Mouse (Mus musculus): ENCODE results near the gene Srpk1. TPM values are rescaled to one million over a fixed set of nuclear protein-coding genes. Genes with fewer than 3 reads are reported as not detected.

The Srpk1 gene
- polyA plus RNA-seq, 1 experiment from 2014 or later = 125 TPM

DNA sequence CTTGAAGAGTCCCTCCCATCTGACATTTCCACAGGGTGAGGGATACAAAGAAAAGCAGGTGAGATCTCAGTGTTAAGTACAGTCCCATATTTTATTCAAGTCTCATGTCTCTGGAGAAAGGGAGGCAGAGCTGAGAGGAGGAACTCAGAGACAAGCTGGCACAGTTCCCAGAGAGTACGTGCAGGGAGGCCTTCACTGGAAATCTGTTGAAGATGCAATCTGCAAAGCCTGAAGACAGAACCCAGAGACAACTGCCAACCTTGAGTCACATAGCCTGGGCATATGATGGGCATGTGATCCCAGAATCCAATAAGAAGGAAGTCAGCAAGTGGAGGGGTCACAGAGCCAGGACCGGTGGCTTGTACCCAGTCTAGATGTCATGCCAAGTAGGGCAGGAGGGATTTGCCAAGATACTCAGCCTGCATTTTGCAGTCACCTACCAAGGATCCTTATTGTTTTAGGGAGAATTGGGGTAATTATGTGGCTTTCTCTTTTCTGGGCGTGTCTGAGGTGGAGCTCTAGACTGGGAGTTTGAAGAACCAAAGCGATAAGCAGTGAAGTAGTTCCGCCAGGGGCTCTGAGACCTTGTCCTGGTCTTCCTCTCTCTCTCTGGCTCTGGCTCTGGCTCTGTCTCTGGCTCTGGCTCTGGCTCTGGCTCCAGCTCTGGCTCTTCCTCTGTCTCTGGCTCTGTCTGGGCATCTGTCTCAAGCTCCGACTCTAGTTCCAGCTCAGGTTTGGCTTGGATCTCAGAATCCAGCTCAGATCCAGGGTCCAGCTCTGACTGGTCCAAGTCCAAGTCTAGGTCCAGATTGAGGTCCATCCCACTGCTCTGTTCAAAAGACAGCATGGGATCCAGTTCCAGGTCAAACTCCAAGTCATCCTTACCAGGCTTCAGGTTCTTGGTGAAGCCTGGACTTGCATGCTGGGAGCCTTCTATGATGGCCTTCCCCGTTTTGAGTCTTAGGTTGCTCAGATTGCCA is 15.5 kb upstream of the Srpk1 start:
- Histone ChIP-seq H3K9ac (replicated peaks; ENCODE audit: low read length) (no peak overlapping the region), H3K27ac (replicated peaks; ENCODE audit: low read depth, low read length) (no peak overlapping the region), H3K4me1 (ENCODE audit: control insufficient read depth, insufficient read depth, low read length) (no peaks in the 10 kb centered on the region), H3K36me3 (ENCODE audit: control insufficient read depth, insufficient read depth, low read length) (no peaks in the 10 kb centered on the region), H3K9me3 (ENCODE audit: control insufficient read depth, low read length) (no peaks in the 10 kb centered on the region), H3K27me3 (ENCODE audit: control insufficient read depth, insufficient read depth, low read length) (no peaks in the 10 kb centered on the region), H3K4me3 (replicated peaks; ENCODE audit: low read depth, low read length) (no peak overlapping the region), H3K4me2 (ENCODE audit: low read length) (no peak overlapping the region)
- no peak for ATAC-seq (ENCODE audit: low FRiP score, low TSS enrichment)
- WGBS = 90% methylated on average over 7 of the region's 7 CpGs
- DNase-seq = peak; percentile 40

DNA sequence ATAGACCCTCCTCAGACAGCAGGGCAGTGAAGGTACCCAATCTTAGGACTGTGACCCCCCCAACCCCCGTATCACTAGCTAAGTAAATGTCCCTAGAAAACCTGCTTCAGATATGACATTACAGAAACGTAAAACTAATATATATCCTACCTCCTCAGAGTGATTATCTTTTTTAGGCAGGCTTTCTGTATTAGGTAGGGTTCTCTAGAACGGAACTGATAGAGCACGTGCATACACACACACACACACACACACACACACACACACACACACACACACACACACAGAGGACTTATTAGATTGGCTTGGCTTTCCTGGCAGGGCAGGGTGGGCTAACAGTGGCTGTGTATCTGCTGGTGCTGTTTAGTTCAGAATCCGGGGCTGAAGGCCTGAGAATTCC is 13.3 kb upstream of the Srpk1 start:
- WGBS = 82% methylated on average over 5 of the region's 5 CpGs
- Histone ChIP-seq H3K4me1 (ENCODE audit: control insufficient read depth, insufficient read depth, low read length) (no peaks in the 10 kb centered on the region), H3K9ac (replicated peaks; ENCODE audit: low read length) (no peak overlapping the region), H3K27me3 (ENCODE audit: control insufficient read depth, insufficient read depth, low read length) (no peaks in the 10 kb centered on the region), H3K9me3 (ENCODE audit: control insufficient read depth, low read length) (no peaks in the 10 kb centered on the region), H3K27ac (replicated peaks; ENCODE audit: low read depth, low read length) (no peak overlapping the region), H3K4me3 (replicated peaks; ENCODE audit: low read depth, low read length) (no peak overlapping the region), H3K4me2 (ENCODE audit: low read length) (no peak overlapping the region), H3K36me3 (ENCODE audit: control insufficient read depth, insufficient read depth, low read length) (no peaks in the 10 kb centered on the region)
- DNase-seq (no peak), ATAC-seq (ENCODE audit: low FRiP score, low TSS enrichment) (no peak)

GRCm38 (mm10) chr17:28629125-28629524 is 6.6 kb upstream of the Srpk1 start:
- WGBS = 56% methylated on average over 3 of the region's 3 CpGs
- Histone ChIP-seq H3K4me1 (ENCODE audit: control insufficient read depth, insufficient read depth, low read length) (no peaks in the 10 kb centered on the region), H3K27me3 (ENCODE audit: control insufficient read depth, insufficient read depth, low read length) (no peaks in the 10 kb centered on the region), H3K4me3 (replicated peaks; ENCODE audit: low read depth, low read length) (no peak overlapping the region), H3K36me3 (ENCODE audit: control insufficient read depth, insufficient read depth, low read length) (no peaks in the 10 kb centered on the region), H3K27ac (replicated peaks; ENCODE audit: low read depth, low read length) (no peak overlapping the region), H3K4me2 (ENCODE audit: low read length) (no peak overlapping the region), H3K9me3 (ENCODE audit: control insufficient read depth, low read length) (no peaks in the 10 kb centered on the region), H3K9ac (replicated peaks; ENCODE audit: low read length) (no peak overlapping the region)
- DNase-seq (no peak), ATAC-seq (ENCODE audit: low FRiP score, low TSS enrichment) (no peak)

DNA sequence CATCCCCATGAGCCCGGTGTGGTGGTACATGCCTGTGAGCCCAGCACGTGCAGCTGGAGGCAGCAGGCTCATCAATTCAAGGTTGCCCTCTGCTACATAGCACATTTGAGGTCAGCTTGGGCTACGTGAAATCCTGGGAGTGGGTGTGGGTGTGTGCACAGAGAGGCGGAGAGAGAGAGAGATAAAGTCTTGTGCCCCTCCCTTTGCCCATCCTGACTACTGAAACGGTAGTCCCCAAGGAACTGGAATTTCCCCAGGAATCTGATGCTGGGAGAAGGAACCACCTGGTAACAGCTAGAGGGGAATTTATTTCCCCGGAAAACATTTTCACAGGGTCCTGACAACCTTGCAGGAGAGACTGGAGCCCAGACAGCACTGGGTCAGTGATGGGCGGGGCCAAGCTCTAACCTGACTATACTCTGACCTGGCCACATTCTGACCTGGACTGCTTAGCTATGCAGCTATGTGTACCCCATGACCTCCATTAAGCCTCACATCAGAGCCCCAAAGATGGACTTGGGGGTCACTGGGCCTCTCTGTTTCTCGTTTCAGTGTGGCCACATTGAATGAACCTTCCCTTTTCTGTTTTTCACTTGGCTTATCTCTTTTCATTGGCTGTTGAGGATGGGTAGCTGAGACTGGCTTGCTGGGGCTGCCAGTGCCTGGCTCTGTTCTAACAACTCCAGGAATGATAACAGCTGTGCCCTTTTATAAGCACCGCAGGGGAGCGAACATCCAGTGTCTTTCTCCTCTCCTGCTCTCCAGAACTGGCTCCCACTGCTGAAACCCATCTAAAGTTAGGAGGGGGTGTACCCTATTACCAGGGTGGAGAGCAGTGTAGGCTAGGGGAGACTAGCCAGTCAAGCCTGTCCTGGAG is 6.0 kb upstream of the Srpk1 start:
- Histone ChIP-seq H3K9ac (replicated peaks; ENCODE audit: low read length) (no peak overlapping the region), H3K36me3 (ENCODE audit: control insufficient read depth, insufficient read depth, low read length) (no peaks in the 10 kb centered on the region), H3K9me3 (ENCODE audit: control insufficient read depth, low read length) (no peaks in the 10 kb centered on the region), H3K4me3 (replicated peaks; ENCODE audit: low read depth, low read length) (no peak overlapping the region), H3K27ac (replicated peaks; ENCODE audit: low read depth, low read length) (no peak overlapping the region), H3K4me2 (ENCODE audit: low read length) (no peak overlapping the region), H3K27me3 (ENCODE audit: control insufficient read depth, insufficient read depth, low read length) (no peaks in the 10 kb centered on the region), H3K4me1 (ENCODE audit: control insufficient read depth, insufficient read depth, low read length) (no peaks in the 10 kb centered on the region)
- ATAC-seq (ENCODE audit: low FRiP score, low TSS enrichment) (no peak), DNase-seq (no peak)
- 68% methylated on average over 10 of the region's 10 CpGs for WGBS

- Histone ChIP-seq H3K4me1 (ENCODE audit: control insufficient read depth, insufficient read depth, low read length) (no peaks in the 10 kb centered on the region), H3K27ac (replicated peaks; ENCODE audit: low read depth, low read length) (no peak overlapping the region), H3K36me3 (ENCODE audit: control insufficient read depth, insufficient read depth, low read length) (no peaks in the 10 kb centered on the region), H3K9ac (replicated peaks; ENCODE audit: low read length) (no peak overlapping the region), H3K4me3 (replicated peaks; ENCODE audit: low read depth, low read length) (no peak overlapping the region), H3K27me3 (ENCODE audit: control insufficient read depth, insufficient read depth, low read length) (no peaks in the 10 kb centered on the region), H3K9me3 (ENCODE audit: control insufficient read depth, low read length) (no peaks in the 10 kb centered on the region), H3K4me2 (ENCODE audit: low read length) (no peak overlapping the region)
- no peak for DNase-seq
- WGBS = 78% methylated on average over 2 of the region's 2 CpGs
- no peak for ATAC-seq (ENCODE audit: low FRiP score, low TSS enrichment)
Measured at GRCm38 (mm10) chr17:28626937-28627336, 4.4 kb upstream of the Srpk1 start.

- H3K4me2 ChIP-seq (ENCODE audit: low read length) = no peak overlapping the region
Measured at GRCm38 (mm10) chr17:28625327-28625726, 2.8 kb upstream of the Srpk1 start.

DNA sequence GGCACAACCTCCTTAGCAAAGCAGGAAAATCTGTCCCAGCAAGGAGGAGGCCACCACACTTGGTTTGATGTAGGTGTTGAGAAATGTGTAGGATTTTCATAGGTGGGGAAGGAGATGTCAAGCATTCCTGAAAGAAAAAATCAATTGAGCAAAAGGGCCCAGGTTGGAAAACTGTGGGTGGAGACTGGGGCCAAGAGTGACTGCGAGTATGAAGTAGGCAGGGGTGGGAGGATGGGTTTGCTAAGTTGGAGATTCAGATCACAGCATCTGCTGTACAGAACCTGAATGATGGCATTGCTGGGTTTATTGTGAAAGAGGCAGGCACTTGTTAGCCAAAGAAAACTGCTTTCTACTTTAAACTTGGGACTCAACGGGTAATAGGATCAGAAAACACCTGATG is 2.3 kb upstream of the Srpk1 start:
- no peak for ATAC-seq (ENCODE audit: low FRiP score, low TSS enrichment)
- Histone ChIP-seq H3K36me3 (ENCODE audit: control insufficient read depth, insufficient read depth, low read length) (peaks cover 5% of the 10 kb centered on the region), H3K27ac (replicated peaks; ENCODE audit: low read depth, low read length) (no peak overlapping the region), H3K9me3 (ENCODE audit: control insufficient read depth, low read length) (no peaks in the 10 kb centered on the region), H3K4me3 (replicated peaks; ENCODE audit: low read depth, low read length) (no peak overlapping the region), H3K4me1 (ENCODE audit: control insufficient read depth, insufficient read depth, low read length) (peaks cover 15% of the 10 kb centered on the region), H3K4me2 (ENCODE audit: low read length) (no peak overlapping the region), H3K27me3 (ENCODE audit: control insufficient read depth, insufficient read depth, low read length) (no peaks in the 10 kb centered on the region), H3K9ac (replicated peaks; ENCODE audit: low read length) (no peak overlapping the region)
- 78% methylated on average over 2 of the region's 2 CpGs for WGBS
- DNase-seq = no peak

More at GRCm38 (mm10) chr17:28625327-28625726, 2.8 kb upstream of the Srpk1 start:
- WGBS = 97% methylated on average over 15 of the region's 15 CpGs
- no peaks in the 10 kb centered on the region for H3K36me3 ChIP-seq (ENCODE audit: control insufficient read depth, insufficient read depth, low read length)
- H3K27ac ChIP-seq (replicated peaks; ENCODE audit: low read depth, low read length) = no peak overlapping the region
- no peak overlapping the region for H3K4me3 ChIP-seq (replicated peaks; ENCODE audit: low read depth, low read length)
- DNase-seq (no peak), ATAC-seq (ENCODE audit: low FRiP score, low TSS enrichment) (no peak)
- H3K9me3 ChIP-seq (ENCODE audit: control insufficient read depth, low read length) = no peaks in the 10 kb centered on the region
- H3K27me3 ChIP-seq (ENCODE audit: control insufficient read depth, insufficient read depth, low read length) = no peaks in the 10 kb centered on the region
- H3K4me1 ChIP-seq (ENCODE audit: control insufficient read depth, insufficient read depth, low read length) = peaks cover 10% of the 10 kb centered on the region
- H3K9ac ChIP-seq (replicated peaks; ENCODE audit: low read length) = no peak overlapping the region

GRCm38 (mm10) chr17:28621381-28622299 is 869 bp downstream of the Srpk1 start:
- peaks cover 16% of the 10 kb centered on the region for H3K4me1 ChIP-seq (ENCODE audit: control insufficient read depth, insufficient read depth, low read length)
- H3K9ac ChIP-seq (replicated peaks; ENCODE audit: low read length) = peak overlapping the region; percentile 94
- peak overlapping the region; percentile 98 for H3K4me3 ChIP-seq (replicated peaks; ENCODE audit: low read depth, low read length)
- ATAC-seq (ENCODE audit: low FRiP score, low TSS enrichment) = peak; percentile 72
- peak; percentile 77 for DNase-seq
- H3K36me3 ChIP-seq (ENCODE audit: control insufficient read depth, insufficient read depth, low read length) = peaks cover 10% of the 10 kb centered on the region
- peak overlapping the region; percentile 89 for H3K27ac ChIP-seq (replicated peaks; ENCODE audit: low read depth, low read length)
- H3K4me2 ChIP-seq (ENCODE audit: low read length) = peak overlapping the region; percentile 62
- under 1% methylated on average over 78 of the region's 78 CpGs for WGBS
- no peaks in the 10 kb centered on the region for H3K9me3 ChIP-seq (ENCODE audit: control insufficient read depth, low read length)
- no peaks in the 10 kb centered on the region for H3K27me3 ChIP-seq (ENCODE audit: control insufficient read depth, insufficient read depth, low read length)
